Mouse (Mus musculus): ENCODE data around the gene Mapk9. TPM values are rescaled to one million over a fixed set of nuclear protein-coding genes. Genes with fewer than 3 reads are reported as not detected.

Mapk9 gene
- polyA plus RNA-seq, 1 experiment from 2014 or later = 47.2 TPM

DNA sequence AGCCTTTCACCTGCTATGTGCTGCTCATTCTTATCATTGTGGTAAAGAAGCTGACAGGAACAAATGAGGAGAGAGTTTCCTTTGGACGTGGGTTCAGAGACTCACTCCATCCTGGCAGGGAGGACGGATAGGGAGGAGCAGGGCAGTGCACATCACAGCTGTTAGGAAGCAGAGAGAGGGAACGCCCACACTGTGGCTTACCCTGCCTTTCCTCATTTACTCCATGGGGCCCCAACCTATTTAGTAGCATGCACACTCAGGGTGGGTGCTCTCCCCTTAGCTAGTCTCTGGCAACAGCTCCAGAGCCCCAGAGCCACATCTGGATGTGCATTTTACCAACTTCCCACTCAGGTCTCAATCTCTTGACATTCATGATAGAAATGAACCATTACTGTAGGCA, 3.8 kb upstream of the Mapk9 start:
- H3K27me3 ChIP-seq = no peaks in the 10 kb centered on the region
- H3K36me3 ChIP-seq = no peaks in the 10 kb centered on the region
- no peaks in the 10 kb centered on the region for H3K9me3 ChIP-seq
- no peak overlapping the region for H3K27ac ChIP-seq (replicated peaks)
- 54% methylated on average over 3 of the region's 3 CpGs for WGBS
- no peak overlapping the region for H3K4me3 ChIP-seq
- peaks cover 12% of the 10 kb centered on the region for H3K4me1 ChIP-seq
- H3K4me2 ChIP-seq (replicated peaks) = no peak overlapping the region
- H3K9ac ChIP-seq (replicated peaks) = no peak overlapping the region
- no peak for ATAC-seq (replicated peaks)

- Histone ChIP-seq H3K9ac (replicated peaks) (no peak overlapping the region), H3K36me3 (no peaks in the 10 kb centered on the region), H3K27ac (replicated peaks) (no peak overlapping the region), H3K9me3 (no peaks in the 10 kb centered on the region), H3K4me2 (replicated peaks) (no peak overlapping the region), H3K27me3 (no peaks in the 10 kb centered on the region), H3K4me1 (peaks cover 24% of the 10 kb centered on the region), H3K4me3 (no peak overlapping the region)
- no peak for ATAC-seq (replicated peaks)
- 92% methylated on average over 10 of the region's 10 CpGs for WGBS
These were observed 2.2 kb upstream of the Mapk9 start for GRCm38 (mm10) chr11:49844311-49844710.

DNA sequence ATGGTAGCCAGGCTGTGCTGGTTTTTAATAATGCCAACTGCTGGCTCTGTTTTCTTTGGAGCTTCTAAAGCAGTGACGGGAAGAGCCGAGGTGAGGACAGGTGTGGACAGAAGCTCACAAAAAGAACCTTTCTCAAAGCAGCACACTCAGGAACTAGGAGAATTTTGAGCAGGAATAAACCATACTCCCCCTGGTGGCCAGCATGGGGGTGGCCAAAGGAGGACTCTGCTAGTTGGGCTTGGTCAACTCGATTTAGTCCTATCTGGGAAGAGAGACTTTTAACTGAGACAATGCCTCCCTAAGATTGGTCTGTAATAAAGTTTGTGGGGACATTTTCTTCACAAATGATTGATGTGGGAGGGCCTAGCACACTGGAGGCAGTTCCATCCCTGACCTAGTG, 1.6 kb upstream of the Mapk9 start:
- no peak for ATAC-seq (replicated peaks)
- WGBS = 55% methylated on average over 3 of the region's 3 CpGs
- H3K4me2 ChIP-seq (replicated peaks) = no peak overlapping the region

DNA sequence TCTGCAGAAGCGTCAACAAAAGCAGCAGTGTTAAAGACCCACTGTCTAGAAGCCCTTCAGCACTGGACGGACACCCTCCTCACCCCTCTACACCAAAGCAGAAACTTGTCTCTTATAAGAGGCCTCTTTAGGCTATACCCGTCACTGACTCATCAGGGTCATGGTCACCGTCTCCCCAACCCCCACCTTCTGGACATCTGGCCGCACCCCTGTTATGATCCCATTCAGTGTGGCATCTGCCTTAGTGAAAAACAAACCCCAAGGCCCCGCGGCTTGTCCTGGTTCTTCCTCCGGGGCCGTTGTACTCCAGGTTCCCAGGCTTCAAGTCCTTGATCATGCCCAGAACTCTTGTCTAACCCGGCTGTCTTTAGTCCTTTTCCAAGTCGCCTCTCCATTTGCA, 593 bp upstream of the Mapk9 start:
- peak overlapping the region; percentile 94 for H3K4me3 ChIP-seq
- peaks cover 24% of the 10 kb centered on the region for H3K4me1 ChIP-seq
- H3K4me2 ChIP-seq (replicated peaks) = peak overlapping the region; percentile 62
- H3K9ac ChIP-seq (replicated peaks) = peak overlapping the region; percentile 93
- H3K9me3 ChIP-seq = no peaks in the 10 kb centered on the region
- H3K36me3 ChIP-seq = peaks cover 9% of the 10 kb centered on the region; the same call in 1 of the 2 replicates
- 41% methylated on average over 11 of the region's 11 CpGs for WGBS
- H3K27me3 ChIP-seq = no peaks in the 10 kb centered on the region
- peak; percentile 35 for ATAC-seq (replicated peaks)
- peak overlapping the region; percentile 73 for H3K27ac ChIP-seq (replicated peaks)

More for the DNA sequence above, 1.6 kb upstream of the Mapk9 start:
- no peaks in the 10 kb centered on the region for H3K9me3 ChIP-seq
- H3K36me3 ChIP-seq = peaks cover 3% of the 10 kb centered on the region; the same call in 1 of the 2 replicates
- H3K27ac ChIP-seq (replicated peaks) = no peak overlapping the region
- H3K4me3 ChIP-seq = no peak overlapping the region
- no peaks in the 10 kb centered on the region for H3K27me3 ChIP-seq
- peaks cover 24% of the 10 kb centered on the region for H3K4me1 ChIP-seq
- H3K9ac ChIP-seq (replicated peaks) = no peak overlapping the region

- ATAC-seq (replicated peaks) = 0 out of 2 replicates have a peak, but pooled peaks have one; percentile 0
- WGBS = 9% methylated on average over 29 of the region's 29 CpGs
- peaks cover 9% of the 10 kb centered on the region; the same call in 1 of the 2 replicates for H3K36me3 ChIP-seq
These were observed 690 bp downstream of the Mapk9 start for GRCm38 (mm10) chr11:49847071-49847810.

DNA sequence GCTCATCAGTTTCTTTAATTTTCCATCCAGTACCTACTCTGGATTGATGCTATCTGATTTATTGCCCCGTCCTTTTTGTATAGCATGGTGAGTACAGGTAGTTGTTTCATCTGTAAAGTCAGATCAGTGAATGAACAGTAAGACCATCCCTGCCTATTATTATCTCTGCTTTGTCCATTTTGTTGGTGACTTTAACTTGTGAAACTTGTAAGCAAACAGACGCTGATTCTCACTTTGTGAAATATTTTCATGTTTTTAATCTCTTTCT, 1.2 kb downstream of the Mapk9 start:
- WGBS = 81% methylated on average over 2 of the region's 2 CpGs

More at GRCm38 (mm10) chr11:49847071-49847810, 690 bp downstream of the Mapk9 start:
- Histone ChIP-seq H3K9ac (replicated peaks) (peak overlapping the region; percentile 93), H3K27me3 (no peaks in the 10 kb centered on the region), H3K27ac (replicated peaks) (peak overlapping the region; percentile 84), H3K9me3 (no peaks in the 10 kb centered on the region), H3K4me2 (replicated peaks) (peak overlapping the region; percentile 62), H3K4me1 (peaks cover 24% of the 10 kb centered on the region), H3K4me3 (peak overlapping the region; percentile 94)

DNA sequence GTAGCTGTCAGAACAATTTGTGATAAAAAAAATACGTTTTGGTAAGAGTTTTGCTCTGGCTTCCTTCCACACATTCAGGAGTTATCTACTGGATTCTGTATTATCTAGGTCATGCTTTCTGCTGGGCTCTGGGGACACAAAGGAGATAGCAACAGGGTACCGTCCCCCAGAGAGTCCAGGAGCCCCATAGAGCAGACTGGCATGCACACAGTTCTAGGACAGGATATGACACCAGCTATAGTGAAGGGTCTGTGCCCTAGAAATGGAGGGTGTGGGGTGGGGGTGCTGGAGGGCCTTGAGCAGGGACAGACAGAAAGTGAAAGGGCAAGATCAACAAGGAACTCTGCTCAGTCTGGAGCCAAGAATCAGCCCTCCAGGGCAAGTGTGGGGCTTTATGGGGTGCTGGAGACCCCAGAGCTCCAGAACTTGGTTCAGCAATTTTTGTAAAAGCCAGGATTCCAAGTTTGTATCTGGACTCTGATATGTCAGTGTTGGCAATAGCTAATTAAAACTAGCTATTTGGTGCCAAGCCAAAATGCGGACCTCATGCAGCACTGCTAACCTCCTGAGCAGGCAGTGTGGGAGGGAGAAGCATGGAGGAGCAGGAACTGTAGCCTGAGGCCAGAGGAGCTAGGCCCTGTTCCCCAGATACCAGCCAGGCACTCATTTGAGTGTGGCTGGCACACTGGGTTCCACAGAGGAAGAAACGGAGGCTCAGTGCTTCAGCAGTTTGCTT, 1.7 kb downstream of the Mapk9 start:
- Histone ChIP-seq H3K9me3 (no peaks in the 10 kb centered on the region), H3K27me3 (no peaks in the 10 kb centered on the region), H3K27ac (replicated peaks) (no peak overlapping the region), H3K4me1 (peaks cover 24% of the 10 kb centered on the region), H3K9ac (replicated peaks) (no peak overlapping the region), H3K4me2 (replicated peaks) (peak overlapping the region; percentile 62), H3K4me3 (peak overlapping the region; percentile 94; the same call in 1 of the 2 replicates), H3K36me3 (peaks cover 9% of the 10 kb centered on the region; the same call in 1 of the 2 replicates)
- no peak for ATAC-seq (replicated peaks)
- WGBS = 70% methylated on average over 4 of the region's 4 CpGs

More for the DNA sequence above, 1.2 kb downstream of the Mapk9 start:
- peaks cover 24% of the 10 kb centered on the region for H3K4me1 ChIP-seq
- peaks cover 9% of the 10 kb centered on the region; the same call in 1 of the 2 replicates for H3K36me3 ChIP-seq
- ATAC-seq (replicated peaks) = no peak
- no peaks in the 10 kb centered on the region for H3K27me3 ChIP-seq
- peak overlapping the region; percentile 94 for H3K4me3 ChIP-seq
- peak overlapping the region; percentile 93 for H3K9ac ChIP-seq (replicated peaks)
- peak overlapping the region; percentile 62 for H3K4me2 ChIP-seq (replicated peaks)
- no peaks in the 10 kb centered on the region for H3K9me3 ChIP-seq
- H3K27ac ChIP-seq (replicated peaks) = peak overlapping the region; percentile 84; the same call in 1 of the 2 replicates

DNA sequence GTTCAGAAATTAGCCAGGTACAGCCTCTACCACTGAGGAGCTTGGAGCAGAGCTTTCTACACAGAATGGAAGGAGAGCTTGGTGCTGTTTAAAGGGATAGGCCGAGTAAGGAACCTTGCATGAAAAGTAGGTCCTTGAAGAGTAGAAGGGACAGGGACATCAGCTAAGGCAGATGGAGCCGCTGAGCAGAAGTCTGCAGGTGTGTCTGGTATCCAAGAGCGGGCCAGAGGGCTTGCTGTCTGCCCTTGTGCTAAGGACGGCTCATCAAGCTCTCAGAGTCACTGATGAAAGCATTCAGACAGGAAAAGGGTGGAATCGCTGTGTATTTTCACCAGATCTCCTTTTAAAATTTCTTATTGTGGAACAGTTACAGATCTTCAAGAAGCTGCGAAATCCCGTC, 3.8 kb downstream of the Mapk9 start:
- no peak overlapping the region for H3K27ac ChIP-seq (replicated peaks)
- no peak overlapping the region for H3K4me3 ChIP-seq
- no peaks in the 10 kb centered on the region for H3K27me3 ChIP-seq
- whole genome bisulfite sequencing = 96% methylated on average over 7 of the region's 7 CpGs
- H3K9ac ChIP-seq (replicated peaks) = no peak overlapping the region
- H3K36me3 ChIP-seq = peaks cover 18% of the 10 kb centered on the region; the same call in 1 of the 2 replicates
- ATAC-seq (replicated peaks) = no peak
- peaks cover 24% of the 10 kb centered on the region for H3K4me1 ChIP-seq
- no peak overlapping the region for H3K4me2 ChIP-seq (replicated peaks)
- no peaks in the 10 kb centered on the region for H3K9me3 ChIP-seq

DNA sequence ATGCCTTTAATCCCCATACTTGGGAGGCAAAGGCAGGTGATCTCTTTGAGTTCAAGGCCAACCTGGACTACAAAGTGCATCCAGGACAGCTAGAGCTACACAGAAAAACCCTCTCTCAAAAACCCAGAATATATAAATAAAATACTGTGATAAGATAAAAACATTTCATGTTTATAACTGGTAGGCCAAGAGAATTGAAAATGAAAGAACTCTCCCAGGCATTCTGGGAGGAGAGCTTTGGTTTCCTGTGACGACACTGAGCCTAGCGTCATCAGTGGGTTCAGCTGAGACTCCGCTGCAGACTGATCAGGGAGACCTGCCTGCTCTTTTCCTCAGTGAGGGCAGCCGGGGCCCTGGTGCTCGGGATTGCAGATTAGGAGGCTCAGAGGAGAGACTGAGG, 8.6 kb downstream of the Mapk9 start:
- Histone ChIP-seq H3K9ac (replicated peaks) (no peak overlapping the region), H3K4me3 (no peak overlapping the region), H3K4me2 (replicated peaks) (no peak overlapping the region), H3K9me3 (no peaks in the 10 kb centered on the region), H3K4me1 (no peaks in the 10 kb centered on the region; the same call in 1 of the 2 replicates), H3K27me3 (no peaks in the 10 kb centered on the region), H3K27ac (replicated peaks) (no peak overlapping the region), H3K36me3 (peaks cover 28% of the 10 kb centered on the region; the same call in 1 of the 2 replicates)
- WGBS = 81% methylated on average over 5 of the region's 5 CpGs
- ATAC-seq (replicated peaks) = no peak

GRCm38 (mm10) chr11:49861139-49861538, 14.6 kb downstream of the Mapk9 start:
- H3K4me3 ChIP-seq = no peak overlapping the region
- H3K4me2 ChIP-seq (replicated peaks) = no peak overlapping the region
- peaks cover 16% of the 10 kb centered on the region; the same call in 1 of the 2 replicates for H3K36me3 ChIP-seq
- 96% methylated on average over 4 of the region's 4 CpGs for WGBS
- H3K27ac ChIP-seq (replicated peaks) = no peak overlapping the region
- H3K9ac ChIP-seq (replicated peaks) = no peak overlapping the region
- H3K27me3 ChIP-seq = no peaks in the 10 kb centered on the region
- H3K9me3 ChIP-seq = no peaks in the 10 kb centered on the region
- H3K4me1 ChIP-seq = no peaks in the 10 kb centered on the region
- ATAC-seq (replicated peaks) = no peak

DNA sequence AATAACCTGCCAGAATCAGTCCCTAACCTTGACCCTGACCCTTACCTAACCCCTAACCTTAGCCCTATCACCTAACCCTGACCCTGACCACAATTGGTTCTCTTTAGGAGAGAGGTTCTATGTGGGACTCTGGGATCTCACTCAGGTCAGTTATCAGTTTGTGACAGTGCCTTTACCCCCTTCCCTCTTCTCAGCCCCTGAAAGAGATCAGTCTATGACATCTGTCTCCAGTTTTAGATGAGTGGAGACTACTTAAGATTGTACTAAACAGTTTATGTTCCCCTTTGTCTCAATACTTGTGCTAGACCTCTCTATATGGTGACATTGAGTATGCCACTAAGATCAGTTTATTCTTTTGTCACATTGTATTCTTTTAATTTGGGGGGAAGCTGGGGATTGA, 17.4 kb downstream of the Mapk9 start:
- no peaks in the 10 kb centered on the region for H3K4me1 ChIP-seq
- H3K27me3 ChIP-seq = no peaks in the 10 kb centered on the region
- no peak overlapping the region for H3K4me3 ChIP-seq
- H3K9ac ChIP-seq (replicated peaks) = no peak overlapping the region
- H3K27ac ChIP-seq (replicated peaks) = no peak overlapping the region
- no peaks in the 10 kb centered on the region for H3K9me3 ChIP-seq
- ATAC-seq (replicated peaks) = no peak
- H3K4me2 ChIP-seq (replicated peaks) = no peak overlapping the region
- H3K36me3 ChIP-seq = peaks cover 17% of the 10 kb centered on the region; the same call in 1 of the 2 replicates

GRCm38 (mm10) chr11:49867320-49867719, 20.8 kb downstream of the Mapk9 start:
- Histone ChIP-seq H3K9me3 (no peaks in the 10 kb centered on the region), H3K27me3 (no peaks in the 10 kb centered on the region), H3K4me2 (replicated peaks) (no peak overlapping the region), H3K36me3 (peaks cover 26% of the 10 kb centered on the region), H3K27ac (replicated peaks) (no peak overlapping the region), H3K9ac (replicated peaks) (no peak overlapping the region), H3K4me3 (no peak overlapping the region), H3K4me1 (no peaks in the 10 kb centered on the region)
- no peak for ATAC-seq (replicated peaks)
- 83% methylated on average over 5 of the region's 5 CpGs for WGBS
